Mouse (Mus musculus) adrenal gland, postnatal 4 days (tissue): Measurements from ENCODE around the gene Krt1. TPM values are rescaled to one million over a fixed set of nuclear protein-coding genes. Genes with fewer than 3 reads are reported as not detected.

Experiments used
- DNase-seq, 2 experiments: peaks; one replicate each; pipeline ENCODE4 v3.0.0; 2021 to 2022; ENCODE audit warnings: low spot score in 2 of 2, mixed read lengths in 2 of 2
- long read RNA-seq, 2 experiments: library from polyadenylated mRNA; stranded (forward); transcript quantifications; one replicate each; pipeline ENCODE4 v2.0.0; 2021
- total RNA-seq, 2 experiments: library from RNA; stranded (reverse); gene quantifications; 2 replicates each; pipeline ENCODE4 v1.2.3; 2021

Krt1 gene
- under 1 TPM; 0.39 to 0.45 TPM for total RNA-seq
- long read RNA-seq, experiment 1, partial matches to known transcripts: 0 of 2 reads
- long read RNA-seq, experiment 1, other reads (novel, unspliced or antisense): 0 of 2 reads
- long read RNA-seq, experiment 2, partial matches to known transcripts: 1 of 1 reads
- long read RNA-seq, experiment 2, other reads (novel, unspliced or antisense): 0 of 1 reads

- DNase-seq: no peak
Measured at GRCm38 (mm10) chr15:101850694-101851093, at the start of gene Krt1. Gene Krt1, minus strand, starts transcription at chr15:101850794.

- DNase-seq: no peak
Measured at GRCm38 (mm10) chr15:101895216-101895615, 44.6 kb upstream of the Krt1 start.

DNA sequence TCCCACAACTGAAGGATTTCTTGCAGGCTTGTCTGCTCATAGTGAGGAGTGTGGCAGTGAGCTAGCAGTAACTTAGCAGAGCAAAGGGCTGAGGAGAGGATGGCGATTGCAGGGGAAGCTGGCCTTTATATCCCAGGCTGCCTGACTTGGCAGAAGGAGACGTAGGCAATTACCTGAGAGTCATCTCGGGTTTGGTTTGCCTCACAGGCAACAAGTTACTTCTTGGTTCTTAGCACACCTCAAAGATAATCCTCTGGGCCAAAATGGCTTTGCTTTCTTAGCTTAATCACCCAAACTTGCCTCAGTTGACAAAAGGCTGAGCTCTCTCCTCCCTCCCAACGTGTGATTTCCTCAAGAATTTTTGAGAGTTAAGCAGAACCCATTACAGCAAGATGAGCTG lies 42.2 kb upstream of the Krt1 start, which contains the start of gene Krt76:
TSS of gene Krt76 (minus strand) at position 101 of the 400 bp plus-strand sequence.
- DNase-seq: no peak

DNA sequence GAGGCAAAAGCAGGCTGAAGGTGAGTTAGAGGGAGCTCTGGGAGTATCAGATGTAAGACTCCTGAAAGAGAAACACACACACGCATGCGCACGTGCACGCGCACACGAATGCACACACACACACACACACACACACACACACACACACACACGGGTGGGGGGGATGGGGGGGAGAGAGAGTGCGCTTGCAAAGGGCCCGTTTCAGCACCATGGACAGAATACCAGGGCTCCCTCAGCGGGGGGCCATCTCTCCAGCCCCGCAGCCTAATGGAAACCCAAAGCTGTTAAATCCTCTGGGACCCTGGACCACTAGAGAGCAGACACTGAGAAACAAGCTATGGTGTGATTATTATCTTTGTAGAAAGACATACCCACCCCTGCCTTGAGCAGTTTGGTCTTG lies 29.2 kb upstream of the Krt1 start:
- DNase-seq: no peak

DNA sequence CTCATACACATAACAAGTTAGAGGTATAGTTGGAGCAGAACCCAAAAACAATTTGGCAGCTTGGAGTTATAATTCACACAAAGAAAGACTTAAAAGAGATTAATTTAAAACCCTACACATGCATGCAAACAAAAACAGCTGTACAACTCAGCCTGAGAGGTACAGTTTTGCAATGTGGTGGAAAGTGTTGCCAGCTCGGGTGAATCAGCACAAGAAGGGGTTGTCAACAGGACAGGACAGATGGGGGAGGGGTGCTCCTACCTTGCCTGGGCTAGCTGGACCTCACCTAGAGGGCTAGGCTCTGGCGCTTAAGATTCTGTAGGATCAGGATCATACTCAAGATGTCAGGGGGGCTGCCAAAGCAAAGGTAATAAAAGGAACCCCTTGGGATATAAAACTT lies 27.4 kb upstream of the Krt1 start:
- no peak for DNase-seq

- DNase-seq: no peak
Measured at GRCm38 (mm10) chr15:101874383-101874782, 23.8 kb upstream of the Krt1 start.

- no peak for DNase-seq
Measured at GRCm38 (mm10) chr15:101873231-101873630, 22.6 kb upstream of the Krt1 start.

DNA sequence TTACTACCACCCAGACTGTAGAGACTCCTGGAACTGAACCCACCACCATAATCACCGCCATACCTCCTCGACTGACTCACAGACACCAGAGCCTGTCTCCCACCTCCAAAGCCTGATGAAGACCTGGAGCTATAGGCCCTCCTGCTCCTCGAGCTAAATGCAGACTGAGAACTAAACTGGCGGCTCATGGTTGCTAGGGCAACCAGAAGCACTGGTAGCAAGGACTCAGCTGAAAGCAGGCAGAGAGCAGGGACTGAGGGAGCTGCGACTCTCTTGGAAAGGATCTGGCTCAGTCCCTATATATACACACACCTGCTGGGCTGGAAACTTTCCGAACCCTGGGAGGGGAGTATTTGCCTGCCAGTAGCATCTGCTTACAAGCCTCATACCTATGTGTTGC lies 18.8 kb upstream of the Krt1 start, which contains the start of gene Krt77:
TSS of gene Krt77 (minus strand) at position 275 of the 400 bp plus-strand sequence.
- DNase-seq: no peak

GRCm38 (mm10) chr15:101866754-101867153 lies 16.2 kb upstream of the Krt1 start:
- DNase-seq: no peak

- DNase-seq: no peak
Measured at GRCm38 (mm10) chr15:101860421-101861130, 10.0 kb upstream of the Krt1 start.

- no peak for DNase-seq
Measured at GRCm38 (mm10) chr15:101859735-101860170, 9.2 kb upstream of the Krt1 start.

GRCm38 (mm10) chr15:101858673-101859425 lies 8.3 kb upstream of the Krt1 start:
- no peak for DNase-seq

GRCm38 (mm10) chr15:101856696-101857095 lies 6.1 kb upstream of the Krt1 start:
- DNase-seq: no peak

DNA sequence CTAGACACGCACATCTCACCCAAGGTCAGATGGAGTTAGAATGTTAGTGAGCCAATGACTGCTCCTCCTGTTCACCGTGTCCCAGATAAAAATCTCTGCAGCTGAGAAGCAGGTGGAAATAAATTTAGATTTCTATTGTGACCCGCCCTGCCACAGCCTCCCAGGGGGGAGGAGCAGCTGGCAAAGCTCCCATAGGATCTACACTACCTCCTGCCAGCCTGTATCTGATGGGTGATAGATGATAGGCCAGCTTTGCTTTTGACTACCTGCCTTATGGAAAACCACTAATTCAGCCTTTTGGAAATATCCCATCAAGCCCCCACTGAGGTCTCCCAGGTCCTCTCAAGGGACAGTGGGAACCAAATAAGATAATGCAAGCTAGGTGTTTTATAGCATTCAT lies 5.1 kb upstream of the Krt1 start:
- DNase-seq: no peak

DNA sequence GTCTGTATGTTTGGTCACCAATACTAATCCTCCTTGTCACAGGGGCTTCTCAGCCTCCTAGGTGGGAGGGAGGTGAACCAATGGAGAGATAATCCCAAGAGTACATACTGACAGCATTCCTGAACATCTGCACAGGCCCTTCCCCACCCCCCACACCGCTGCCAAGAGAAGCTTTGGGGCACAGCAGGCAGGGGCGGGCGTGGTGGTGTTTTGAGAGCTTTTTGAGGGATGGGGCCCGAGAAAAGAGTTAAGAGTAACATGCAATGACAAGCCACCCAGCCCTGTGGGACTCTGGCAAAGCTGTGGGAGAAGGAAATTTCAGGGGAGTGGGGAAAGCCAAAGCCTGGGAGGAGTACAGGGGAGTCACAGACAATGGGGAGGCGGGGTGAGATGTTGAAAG lies 3.7 kb upstream of the Krt1 start:
- no peak for DNase-seq

GRCm38 (mm10) chr15:101852571-101852970 lies 2.0 kb upstream of the Krt1 start:
- DNase-seq: no peak

GRCm38 (mm10) chr15:101845971-101846403 lies 4.6 kb downstream of the Krt1 start:
- no peak for DNase-seq

DNA sequence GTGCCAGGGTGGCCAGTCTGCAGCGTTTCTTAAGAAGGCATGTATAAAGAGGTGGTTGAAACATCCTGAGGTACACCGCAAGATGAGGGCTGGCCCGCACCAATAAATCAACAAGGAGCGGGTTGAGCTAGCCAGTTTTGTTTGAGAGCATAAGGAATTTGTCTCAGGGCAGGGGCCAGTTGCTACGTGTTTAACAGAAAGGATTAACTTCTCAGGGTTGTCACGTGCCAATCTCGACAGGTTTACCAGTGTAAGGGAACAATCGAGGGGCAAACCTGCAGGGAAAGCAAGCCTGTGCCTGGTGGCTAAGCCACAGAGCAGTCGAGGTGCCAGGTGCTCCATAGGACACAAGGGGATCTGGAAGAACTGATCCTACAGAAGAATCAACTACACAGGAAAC lies 7.4 kb downstream of the Krt1 start:
- no peak for DNase-seq

GRCm38 (mm10) chr15:101834784-101835328 lies 15.7 kb downstream of the Krt1 start:
- DNase-seq: no peak

DNA sequence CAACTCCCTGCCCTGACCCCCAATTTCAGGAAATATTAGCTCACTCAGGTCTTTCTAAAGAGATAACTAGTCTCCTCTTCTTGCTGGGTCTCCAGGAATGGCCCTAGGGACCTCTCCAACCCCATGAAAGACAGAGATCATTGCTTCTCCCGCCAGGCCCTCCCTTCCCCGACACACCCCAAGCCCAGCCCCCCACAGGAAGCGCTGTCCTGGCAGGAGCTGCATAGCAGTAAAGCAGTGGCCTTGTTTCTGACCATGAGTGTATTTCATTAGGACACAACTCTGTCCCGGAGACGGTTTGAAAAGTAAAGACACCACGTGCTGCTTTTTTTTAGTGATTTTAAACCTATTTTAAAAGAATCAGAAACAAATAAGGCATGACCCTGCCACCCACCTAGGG lies 17.5 kb downstream of the Krt1 start:
- peak in 1 of 2 experiments; percentile 19 for DNase-seq

GRCm38 (mm10) chr15:101829441-101829840 lies 21.2 kb downstream of the Krt1 start:
- no peak for DNase-seq

GRCm38 (mm10) chr15:101821786-101822185 lies 28.8 kb downstream of the Krt1 start:
- DNase-seq: no peak
